Mouse (Mus musculus): ENCODE measurements around the gene Mpg.
"Not testable (repeated sequence)": the region's sequence is repeated elsewhere in the genome, so short reads cannot be mapped to it uniquely, and the experiment has no call there.

Mpg gene

GRCm38 (mm10) chr11:32200992-32201391 lies 25.3 kb upstream of the Mpg start:
- not testable (repeated sequence) for DNase-seq (ENCODE audit: extremely low read depth, insufficient read length, low spot score)

- DNase-seq (ENCODE audit: extremely low read depth, insufficient read length, low spot score): no peak
Measured at GRCm38 (mm10) chr11:32201922-32202685, 24.2 kb upstream of the Mpg start.

GRCm38 (mm10) chr11:32205058-32205873 lies 21.0 kb upstream of the Mpg start, which contains the start of gene Snrnp25:
Snrnp25 (plus strand) TSS chr11:32205415.
- peak; percentile 91 for DNase-seq (ENCODE audit: extremely low read depth, insufficient read length, low spot score)

- no peak for DNase-seq (ENCODE audit: extremely low read depth, insufficient read length, low spot score)
Measured at GRCm38 (mm10) chr11:32210623-32211022, 15.7 kb upstream of the Mpg start.

- no peak for DNase-seq (ENCODE audit: extremely low read depth, insufficient read length, low spot score)
Measured at GRCm38 (mm10) chr11:32215372-32216162, 10.7 kb upstream of the Mpg start.

GRCm38 (mm10) chr11:32216851-32217250 lies 9.5 kb upstream of the Mpg start:
- no peak for DNase-seq (ENCODE audit: extremely low read depth, insufficient read length, low spot score)

GRCm38 (mm10) chr11:32218501-32219050 lies 7.7 kb upstream of the Mpg start:
- no peak for DNase-seq (ENCODE audit: extremely low read depth, insufficient read length, low spot score)

- no peak for DNase-seq (ENCODE audit: extremely low read depth, insufficient read length, low spot score)
Measured at GRCm38 (mm10) chr11:32219287-32219686, 7.0 kb upstream of the Mpg start.

GRCm38 (mm10) chr11:32220607-32221224 lies 5.6 kb upstream of the Mpg start:
- DNase-seq (ENCODE audit: extremely low read depth, insufficient read length, low spot score): no peak

GRCm38 (mm10) chr11:32221225-32221950 lies 4.9 kb upstream of the Mpg start:
- peak; percentile 83 for DNase-seq (ENCODE audit: extremely low read depth, insufficient read length, low spot score)

- peak; percentile 71 for DNase-seq (ENCODE audit: extremely low read depth, insufficient read length, low spot score)
Measured at GRCm38 (mm10) chr11:32221951-32222409, 4.3 kb upstream of the Mpg start, which contains the start of gene Rhbdf1. Rhbdf1 (minus strand) TSS chr11:32222300.

GRCm38 (mm10) chr11:32222570-32223194 lies 3.6 kb upstream of the Mpg start:
- DNase-seq (ENCODE audit: extremely low read depth, insufficient read length, low spot score): no peak

- no peak for DNase-seq (ENCODE audit: extremely low read depth, insufficient read length, low spot score)
Measured at GRCm38 (mm10) chr11:32223297-32223967, 2.9 kb upstream of the Mpg start.

- DNase-seq (ENCODE audit: extremely low read depth, insufficient read length, low spot score): peak; percentile 82
Measured at GRCm38 (mm10) chr11:32224468-32225139, 1.7 kb upstream of the Mpg start.

GRCm38 (mm10) chr11:32225222-32226104 lies 842 bp upstream of the Mpg start:
- DNase-seq (ENCODE audit: extremely low read depth, insufficient read length, low spot score): peak; percentile 76

- DNase-seq (ENCODE audit: extremely low read depth, insufficient read length, low spot score): no peak
Measured at GRCm38 (mm10) chr11:32227041-32227440, 736 bp downstream of the Mpg start.

- DNase-seq (ENCODE audit: extremely low read depth, insufficient read length, low spot score): no peak
Measured at GRCm38 (mm10) chr11:32227555-32227954, 1.2 kb downstream of the Mpg start.

Measured in 3134 (cell line).